Mouse (Mus musculus) spleen, adult 2 months (tissue): Measurements from ENCODE around the gene Radil.

Experiments
- CTCF ChIP-seq: fragments of 200-500 bp; IDR thresholded peaks from 2 replicates; pipeline ENCODE4 v1.5.1; 2011; ENCODE audit warnings: mild to moderate bottlenecking, inconsistent platforms; ENCODE audit not compliant: insufficient read depth, insufficient read length, insufficient replicate concordance; ENCODE audit errors: extremely low read depth
- POLR2A ChIP-seq: fragments of 200-500 bp; IDR thresholded peaks from 2 replicates; pipeline ENCODE4 v1.6.1; 2011; ENCODE audit warnings: low read depth, low read length, inconsistent platforms

GRCm38 (mm10) chr5:142444791-142445531, 105.9 kb downstream of the Radil start:
- TF ChIP-seq CTCF: no peak
- TF ChIP-seq POLR2A: no peak
